Mouse (Mus musculus) cerebellum, postnatal 14 days (tissue): Measurements from ENCODE around the gene B430305J03Rik.
A peak's percentile ranks its signal among the peaks of the same experiment; 100 is the strongest.

Experiments
- DNase-seq, 2 experiments: peaks; one replicate each; pipeline ENCODE4 v3.0.0; 2021; ENCODE audit warnings: mixed read lengths in 2 of 2

The B430305J03Rik gene

DNA sequence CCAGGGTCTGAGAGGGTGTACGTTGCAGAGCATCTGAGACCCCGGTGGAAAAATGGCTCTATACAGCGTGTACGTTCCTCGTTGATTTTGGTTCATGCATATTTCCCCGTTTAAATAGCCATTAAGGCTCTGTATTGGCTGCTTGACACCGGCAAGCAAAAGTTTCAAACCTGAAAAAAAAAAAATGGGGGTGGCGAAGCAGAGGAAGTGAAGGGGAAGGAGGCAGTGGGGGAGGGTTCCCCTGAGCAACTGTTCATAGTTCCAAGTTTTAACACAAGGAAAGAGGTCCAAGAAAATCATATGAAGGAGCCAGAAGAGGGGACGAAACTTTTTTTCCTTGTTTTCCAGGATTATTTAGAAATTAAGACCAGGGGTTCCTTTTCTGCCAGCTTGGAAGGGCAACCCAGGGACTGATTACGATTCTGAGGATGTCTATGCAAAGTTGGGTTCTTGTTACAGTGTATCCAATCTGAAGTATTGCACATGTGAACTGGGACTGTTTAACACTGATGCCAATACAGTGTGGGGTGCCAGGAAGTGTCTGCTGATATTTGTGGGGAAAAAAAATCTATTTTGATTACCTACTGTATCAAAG is at the start of gene B430305J03Rik:
TSS of gene B430305J03Rik (minus strand) at position 173 of the 595 bp plus-strand sequence.
- DNase-seq: peak in 1 of 2 experiments; percentile 5

DNA sequence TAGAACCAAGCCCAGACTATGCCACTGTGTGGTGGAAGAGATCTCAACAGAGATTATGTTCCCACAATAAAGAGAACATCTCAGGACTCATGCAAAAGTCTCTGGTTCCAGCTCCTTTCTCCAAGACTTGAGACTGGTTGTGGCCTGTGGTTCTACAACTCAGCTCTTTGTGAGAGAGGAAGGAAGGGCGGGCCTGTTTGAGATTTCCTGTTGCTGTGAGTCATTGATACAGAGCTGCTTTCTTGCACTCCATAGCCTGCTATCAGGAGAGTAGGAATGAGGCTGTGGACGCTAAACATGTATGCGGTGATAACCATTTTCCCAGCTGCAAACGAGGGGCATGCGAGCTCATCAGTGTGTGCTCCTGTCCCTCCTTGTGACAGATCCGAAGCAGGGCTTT is 43.9 kb upstream of the B430305J03Rik start:
- no peak for DNase-seq

DNA sequence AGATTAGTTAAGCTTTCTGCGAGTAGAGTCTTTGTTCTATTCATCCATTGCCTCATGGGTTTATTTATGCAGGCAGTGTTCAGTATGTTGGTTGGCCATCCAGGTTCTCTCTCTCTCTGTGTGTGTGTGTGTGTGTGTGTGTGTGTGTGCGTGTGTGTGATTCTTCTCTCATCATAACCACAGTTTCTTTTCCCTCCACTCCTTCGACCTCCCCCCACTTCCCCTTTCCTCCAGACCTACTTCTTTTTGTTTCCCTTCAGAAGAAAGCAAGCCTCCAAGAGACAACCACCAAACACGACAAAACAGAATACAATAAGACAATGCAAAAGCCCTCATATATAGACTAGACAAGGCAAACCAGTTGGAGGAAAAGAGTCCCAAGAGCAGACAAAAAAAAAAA is 41.2 kb upstream of the B430305J03Rik start:
- DNase-seq: no peak

DNA sequence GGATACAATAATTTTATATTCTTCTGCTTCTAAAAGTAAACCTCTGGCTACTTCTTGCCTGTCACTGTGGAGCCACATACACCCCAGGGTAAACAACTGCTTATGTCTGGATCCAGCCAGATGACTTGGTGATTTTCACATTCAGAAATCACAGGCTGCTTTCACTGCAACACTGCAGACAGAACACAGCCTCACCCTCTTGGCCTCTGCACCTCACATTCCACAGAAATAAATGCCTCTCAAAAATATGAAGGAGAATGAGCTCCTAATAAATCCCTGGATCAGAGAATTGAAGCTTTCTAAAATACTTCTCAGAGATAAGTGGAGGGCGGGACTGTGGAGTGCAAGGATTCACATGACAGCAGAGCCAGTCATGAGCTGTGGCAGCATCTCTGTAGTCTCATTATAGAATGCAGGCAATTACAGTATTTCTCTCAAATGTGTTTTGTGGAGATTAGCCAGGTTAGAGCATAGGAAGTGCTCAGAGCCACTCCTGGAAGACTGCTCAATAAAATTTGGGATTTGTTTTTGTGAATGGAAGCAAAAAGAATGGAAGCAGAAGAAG is 35.2 kb upstream of the B430305J03Rik start:
- no peak for DNase-seq

DNA sequence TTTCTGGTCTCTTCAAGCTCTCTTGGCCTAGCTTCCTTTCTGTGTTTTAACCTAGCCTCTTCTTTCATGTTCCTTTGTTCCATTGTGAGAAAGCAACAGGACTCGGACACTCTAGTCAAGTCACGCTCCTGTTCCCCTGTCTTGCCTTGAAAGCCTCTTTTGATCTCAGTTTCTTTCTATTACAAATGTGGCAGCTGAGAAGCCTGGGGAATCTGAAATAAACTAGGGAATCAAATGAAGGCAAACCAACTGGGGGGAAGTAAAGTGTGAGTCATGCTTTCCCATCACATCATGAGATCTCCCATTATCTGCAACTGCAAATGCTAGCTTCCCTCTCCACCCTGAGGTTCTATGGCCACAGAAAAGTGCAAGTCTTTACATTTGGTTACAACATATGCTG is 31.0 kb upstream of the B430305J03Rik start:
- no peak for DNase-seq

DNA sequence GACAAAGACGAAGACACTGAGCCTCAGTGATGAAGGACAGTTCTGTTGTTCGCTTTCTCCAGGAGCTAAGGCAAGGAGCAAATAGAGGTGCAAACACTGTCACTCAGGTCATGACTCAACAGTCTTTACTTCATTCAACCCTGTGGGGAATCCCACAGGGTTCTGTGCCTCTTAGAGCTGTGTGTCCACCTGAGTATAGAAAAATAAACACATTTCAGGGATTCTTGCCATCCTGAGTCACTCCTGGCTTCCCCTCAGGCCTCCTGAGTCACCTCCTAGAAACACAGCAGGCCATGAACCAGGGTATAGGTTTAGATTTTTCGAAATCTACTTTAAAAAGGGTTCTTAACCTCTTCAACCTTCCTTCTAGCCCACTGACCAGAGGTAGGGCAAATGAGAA is 29.6 kb upstream of the B430305J03Rik start:
- no peak for DNase-seq

DNA sequence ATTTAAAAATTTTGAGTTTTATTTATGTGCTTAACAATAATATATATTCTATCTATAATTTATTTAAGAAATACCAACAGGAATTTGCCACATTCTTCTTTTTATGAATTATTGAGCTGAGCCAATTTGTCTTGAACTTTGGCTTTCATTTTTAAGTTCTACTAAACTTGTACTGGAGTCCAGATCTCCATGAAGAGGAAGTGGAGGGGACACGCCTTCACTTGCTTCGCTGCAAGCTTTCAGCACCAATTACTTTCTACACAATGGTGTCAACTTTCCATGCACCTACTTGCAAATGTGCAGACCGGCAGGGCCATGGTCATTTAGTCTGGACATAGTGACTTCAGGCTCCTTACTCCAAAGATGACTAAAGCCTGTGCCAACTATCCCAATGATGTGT is 27.8 kb upstream of the B430305J03Rik start:
- DNase-seq: no peak

DNA sequence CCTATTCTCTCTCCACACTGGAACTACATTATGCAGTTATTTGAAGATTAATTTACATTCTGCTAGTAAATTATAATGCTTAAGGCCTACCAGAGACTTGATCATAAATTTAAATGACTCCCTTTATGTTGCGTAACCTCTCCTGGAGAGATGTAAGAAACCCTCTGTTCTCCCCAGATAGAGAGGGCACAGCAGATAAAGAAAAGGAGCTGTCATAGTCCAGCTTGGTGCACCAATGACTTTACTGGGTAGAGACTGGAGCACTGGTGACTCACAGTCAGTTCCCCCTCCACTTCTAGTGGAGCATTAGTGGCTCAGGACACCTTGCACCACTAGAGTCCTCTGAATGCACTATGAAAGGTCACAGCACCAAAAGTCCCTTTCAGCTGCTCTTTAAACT is 27.1 kb upstream of the B430305J03Rik start:
- DNase-seq: no peak

DNA sequence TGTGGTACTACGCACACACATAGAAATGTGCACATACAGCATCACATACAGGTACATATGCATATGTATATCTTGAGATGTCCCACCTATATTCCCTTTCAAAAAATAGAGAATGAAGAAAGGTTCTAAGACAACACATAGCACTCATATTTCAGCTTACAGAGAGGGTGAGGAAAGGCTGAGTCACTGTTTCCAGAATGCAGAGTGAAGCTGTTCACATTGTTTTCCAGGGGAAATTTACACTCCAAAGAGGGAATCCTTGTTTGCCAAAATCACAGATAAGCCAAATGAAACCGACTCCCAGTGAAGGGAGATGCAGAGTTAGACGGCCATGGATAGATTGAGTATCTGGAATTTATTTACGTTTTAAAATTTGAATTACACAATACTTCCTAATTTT is 25.8 kb upstream of the B430305J03Rik start:
- no peak for DNase-seq

DNA sequence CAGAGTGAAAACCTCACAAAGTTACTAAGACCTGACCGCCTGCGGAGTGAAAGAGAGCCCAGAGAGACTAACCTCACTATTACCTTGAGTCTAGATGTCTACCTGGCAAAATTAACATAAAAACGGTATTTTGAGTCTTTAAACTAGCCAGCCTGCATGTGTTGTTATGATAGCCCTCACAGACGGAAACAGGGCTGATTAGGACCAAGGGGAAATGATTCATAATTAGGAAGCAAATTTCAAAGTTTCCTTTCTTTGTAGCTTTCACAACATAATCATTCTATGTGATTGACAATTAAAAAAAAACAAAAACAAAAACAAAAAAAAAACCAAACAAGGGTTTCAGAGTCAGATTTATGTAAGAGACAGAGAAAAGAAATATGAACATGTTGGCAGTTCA is 20.6 kb upstream of the B430305J03Rik start:
- no peak for DNase-seq

DNA sequence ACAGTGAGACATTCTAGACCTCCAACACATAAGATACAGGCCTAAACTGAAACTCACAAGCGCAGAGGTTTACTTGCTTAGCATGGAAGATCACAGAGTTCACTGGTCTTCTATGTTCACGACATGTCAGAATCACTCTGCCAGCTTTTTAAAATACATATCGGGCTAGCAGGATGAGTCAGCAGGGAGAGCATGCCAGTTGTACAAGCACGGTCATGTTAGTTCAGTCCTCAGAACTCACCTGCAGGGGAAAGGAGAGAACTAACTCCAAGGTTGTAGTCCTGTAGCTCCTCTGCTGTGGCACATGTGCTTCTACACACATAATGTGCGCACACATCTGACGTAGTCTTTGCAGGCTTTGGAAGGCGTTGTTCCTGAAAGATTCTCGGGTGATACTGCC is 10.2 kb upstream of the B430305J03Rik start:
- DNase-seq: no peak

DNA sequence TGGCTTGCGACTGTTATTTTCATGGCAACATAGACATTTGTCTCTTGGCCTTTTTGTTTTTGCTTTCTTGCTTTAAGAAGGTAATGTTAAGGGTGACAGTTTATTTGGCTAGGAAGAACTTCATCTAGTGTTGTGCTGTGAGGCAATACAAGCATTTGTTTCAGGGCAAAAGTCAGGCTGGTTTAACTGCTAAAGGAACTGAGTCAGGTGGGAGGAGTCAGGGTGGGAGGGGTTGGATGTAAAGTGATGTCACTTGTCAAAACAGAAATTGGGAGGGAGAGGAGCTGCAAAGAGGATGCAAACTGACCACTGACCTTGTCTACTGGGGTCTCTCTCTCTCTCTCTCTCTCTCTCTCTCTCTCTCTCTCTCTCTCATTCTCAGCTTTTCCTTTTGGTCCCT is 2.7 kb upstream of the B430305J03Rik start:
- no peak for DNase-seq

DNA sequence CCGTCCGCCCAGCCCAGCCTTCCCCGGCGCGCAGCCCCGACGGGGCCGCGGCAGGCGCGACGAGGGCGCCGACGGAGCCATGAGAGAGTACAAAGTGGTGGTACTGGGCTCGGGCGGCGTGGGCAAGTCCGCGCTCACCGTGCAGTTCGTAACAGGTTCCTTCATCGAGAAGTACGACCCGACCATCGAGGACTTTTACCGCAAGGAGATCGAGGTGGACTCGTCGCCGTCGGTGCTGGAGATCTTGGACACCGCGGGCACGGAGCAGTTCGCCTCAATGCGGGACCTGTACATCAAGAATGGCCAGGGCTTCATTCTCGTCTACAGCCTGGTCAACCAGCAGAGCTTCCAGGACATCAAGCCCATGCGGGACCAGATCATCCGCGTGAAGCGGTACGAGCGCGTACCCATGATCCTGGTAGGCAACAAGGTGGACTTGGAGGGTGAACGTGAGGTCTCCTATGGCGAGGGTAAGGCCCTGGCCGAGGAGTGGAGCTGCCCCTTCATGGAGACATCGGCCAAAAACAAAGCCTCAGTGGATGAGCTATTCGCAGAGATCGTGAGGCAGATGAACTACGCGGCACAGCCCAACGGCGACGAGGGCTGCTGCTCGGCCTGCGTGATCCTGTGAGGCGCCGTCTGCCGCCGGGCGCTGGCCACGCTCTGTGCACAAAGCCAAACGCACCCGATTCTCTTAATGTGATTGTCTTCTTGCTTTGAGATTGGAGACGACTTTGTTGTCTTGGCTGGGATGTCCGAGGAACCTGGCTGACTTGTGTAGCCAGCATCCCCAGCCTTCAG is 573 bp downstream of the B430305J03Rik start:
- peak; percentile 63 to 68 for DNase-seq

DNA sequence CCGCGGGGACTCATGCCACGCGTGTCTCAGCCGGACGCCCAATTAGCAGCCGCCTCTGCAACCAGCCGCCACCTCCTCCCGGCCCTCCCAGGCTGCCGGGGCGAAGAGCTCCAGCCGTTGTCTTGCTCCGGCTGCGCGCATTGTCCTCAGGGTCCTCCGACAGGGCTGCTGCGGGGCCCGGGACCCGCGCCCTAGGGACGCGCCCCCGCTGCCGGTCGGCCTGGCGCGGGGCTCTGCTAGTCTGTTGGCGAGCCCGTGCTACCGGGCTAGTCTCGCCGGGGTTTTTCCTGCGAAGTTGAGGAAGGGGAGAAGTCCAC is 1.1 kb downstream of the B430305J03Rik start:
- no peak for DNase-seq

DNA sequence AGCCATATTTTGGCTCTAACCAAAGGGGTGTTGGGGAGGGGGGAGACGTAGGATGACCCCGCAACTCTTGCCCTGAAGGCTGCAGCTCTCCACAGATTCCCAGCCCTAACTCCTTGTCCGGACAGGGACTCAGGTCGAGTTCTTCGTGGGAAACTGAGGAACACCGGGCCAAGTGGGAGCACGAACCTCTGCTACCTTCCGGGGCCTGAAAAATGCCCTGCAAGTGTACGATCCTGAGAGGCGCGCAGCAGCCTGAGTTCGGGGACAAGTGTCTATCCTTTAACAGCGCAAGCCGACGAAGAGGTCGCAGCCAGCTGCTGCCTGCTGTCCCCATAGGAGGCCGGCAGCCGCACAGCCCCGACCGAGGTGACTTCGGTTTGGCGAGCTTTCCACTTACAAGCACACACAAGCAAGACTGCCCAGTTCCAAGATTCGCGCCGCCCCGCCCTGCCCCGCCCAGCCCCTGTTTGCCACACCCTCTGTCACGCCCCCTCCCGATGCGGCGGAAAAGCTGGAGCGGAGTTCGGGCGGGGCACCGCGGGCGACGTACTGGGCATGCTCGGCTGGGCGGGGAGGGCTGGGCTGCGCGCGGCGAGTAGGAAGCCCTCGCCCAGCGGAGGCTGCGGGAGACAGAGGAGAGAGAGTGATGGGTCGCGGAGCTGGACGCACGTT is 1.6 kb downstream of the B430305J03Rik start:
- DNase-seq: peak; percentile 97 to 98

DNA sequence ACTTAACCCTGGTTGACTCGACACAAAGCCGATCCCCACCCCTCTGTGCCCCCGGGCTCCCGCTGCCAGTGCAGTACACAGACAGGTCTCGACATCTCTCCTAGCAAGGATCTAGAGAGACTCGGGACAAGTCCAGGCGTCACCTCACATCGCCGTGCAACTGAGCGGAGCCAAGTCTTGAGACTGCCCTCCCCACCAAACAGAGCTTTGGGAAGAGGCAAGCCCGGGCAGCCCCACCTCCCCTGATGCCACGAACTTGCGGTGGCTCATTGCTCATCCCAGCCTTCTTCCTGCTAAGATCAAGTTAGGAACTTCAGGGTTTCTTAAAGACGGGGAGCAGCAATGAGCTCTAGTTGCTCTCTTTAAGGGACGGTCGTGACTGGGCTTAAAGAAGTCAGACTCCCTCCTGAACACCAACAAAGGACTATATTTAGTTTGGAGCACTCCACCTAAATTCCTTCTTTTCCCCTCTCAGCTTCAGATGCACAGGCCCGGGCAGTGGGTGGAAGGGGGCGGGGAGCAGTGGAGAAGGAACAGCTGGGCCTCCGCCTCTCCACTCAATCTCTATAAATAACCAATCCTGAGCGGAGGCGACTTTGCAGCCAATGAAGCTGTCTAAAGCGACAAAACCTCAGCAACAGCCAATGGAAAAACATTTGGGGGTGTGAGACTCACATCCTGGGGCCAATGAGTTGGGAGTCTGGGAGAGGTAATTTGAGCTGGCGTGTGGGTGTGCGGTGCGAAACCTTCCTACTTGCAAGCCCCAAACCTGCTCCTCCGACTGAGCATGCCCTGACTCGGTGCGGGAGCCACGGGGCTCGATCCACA is 2.4 kb downstream of the B430305J03Rik start:
- peak; percentile 87 for DNase-seq

DNA sequence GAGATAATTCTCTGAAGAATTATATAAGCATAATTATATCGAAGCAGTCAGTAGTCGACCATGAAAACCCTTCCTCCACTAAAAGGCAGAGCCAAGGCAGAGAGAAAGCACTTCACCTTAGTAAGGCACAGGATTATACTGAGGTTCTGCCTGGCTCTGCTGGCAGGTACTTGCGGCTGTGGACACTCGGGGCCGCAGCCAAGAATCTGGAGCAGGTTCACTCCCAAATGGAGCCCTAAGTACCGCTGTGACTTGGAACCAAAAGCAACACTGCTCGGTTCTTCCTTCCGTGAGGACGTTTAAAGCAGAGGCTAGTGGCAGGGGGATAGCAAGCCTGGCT is 3.0 kb downstream of the B430305J03Rik start:
- peak in 1 of 2 experiments; percentile 58 for DNase-seq

DNA sequence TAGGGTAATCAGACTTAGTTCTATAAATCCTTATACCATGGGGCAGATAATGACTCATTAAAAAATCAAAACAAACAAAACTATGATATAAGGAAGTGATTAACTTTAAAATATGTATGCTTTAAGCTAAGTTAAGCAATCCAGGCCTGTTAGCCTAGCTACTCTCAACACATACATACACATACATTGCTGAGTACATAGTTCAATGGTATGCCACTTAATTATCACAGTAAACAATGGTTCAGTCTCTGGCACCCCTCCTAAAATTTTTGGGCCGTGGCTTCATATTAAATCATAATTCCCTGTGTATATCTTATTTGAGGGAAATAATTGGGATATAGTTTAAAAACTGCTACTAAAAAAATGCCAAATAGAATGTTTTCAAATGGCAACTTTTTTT is 4.4 kb downstream of the B430305J03Rik start, which contains the start of gene Rap2b:
TSS of gene Rap2b (plus strand) at position 301 of the 400 bp plus-strand sequence.
- no peak for DNase-seq

DNA sequence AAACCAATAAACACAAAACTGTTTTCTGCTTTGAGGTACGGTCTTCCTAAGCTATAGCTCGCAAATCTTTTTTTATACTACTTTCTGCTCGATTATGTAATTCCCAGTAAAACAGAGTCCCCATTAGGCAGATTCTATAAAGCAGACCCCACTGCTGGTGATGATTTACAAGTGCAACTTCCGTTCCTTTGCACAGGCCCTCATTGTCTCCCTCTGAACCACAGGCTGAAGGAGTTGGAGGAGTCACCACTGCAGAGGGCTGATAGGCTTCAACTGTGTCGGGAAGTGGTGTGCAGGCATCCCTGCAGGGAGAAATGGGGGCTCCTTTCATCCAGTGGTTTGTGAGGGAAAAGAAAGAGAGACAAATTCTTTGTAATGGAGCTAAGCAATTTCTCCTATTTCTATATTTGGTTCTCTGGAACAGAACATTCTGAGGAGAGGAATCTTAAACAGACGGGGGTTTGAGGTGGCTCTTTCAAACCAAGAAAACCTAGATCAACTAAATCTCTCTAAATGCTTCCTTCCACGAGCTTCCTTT is 6.9 kb downstream of the B430305J03Rik start:
- DNase-seq: no peak

DNA sequence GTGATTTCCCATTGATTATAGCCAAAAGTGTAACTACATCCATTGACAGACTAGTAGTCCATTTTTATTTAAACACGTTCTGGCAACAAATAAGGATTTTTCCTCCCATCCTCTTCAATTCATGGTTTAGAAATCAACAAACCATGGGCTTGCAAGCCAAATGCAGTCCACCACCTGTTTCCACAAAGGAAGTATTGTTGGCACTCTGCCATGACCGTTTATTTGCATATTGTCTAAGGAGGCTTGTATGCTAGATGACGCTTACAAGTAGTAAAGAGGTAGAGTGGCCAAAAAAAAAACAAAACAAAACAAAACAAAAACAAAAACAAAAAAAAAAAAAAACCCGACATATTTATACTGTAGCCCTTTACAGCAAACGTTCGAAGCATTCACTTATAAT is 7.6 kb downstream of the B430305J03Rik start:
- peak; percentile 22 to 33 for DNase-seq

DNA sequence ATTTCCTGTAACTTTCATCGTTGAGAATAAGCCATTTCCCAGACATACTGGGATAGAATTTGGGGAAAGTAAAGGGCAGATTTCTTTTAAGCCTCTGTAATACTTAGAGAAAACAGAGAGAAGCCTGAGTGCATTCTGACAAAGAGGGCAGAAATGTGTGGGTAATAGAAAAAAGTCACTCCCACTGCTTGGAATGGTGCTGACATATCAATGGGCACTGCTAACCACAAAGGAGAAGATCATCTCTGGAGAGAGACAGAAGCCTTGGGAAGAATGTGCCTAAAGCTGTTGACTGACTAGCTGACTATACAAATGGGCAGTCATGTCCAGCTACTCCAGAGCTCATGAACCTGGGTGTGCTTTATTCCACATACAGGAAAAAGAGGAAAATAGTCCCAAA is 10.3 kb downstream of the B430305J03Rik start:
- DNase-seq: no peak

DNA sequence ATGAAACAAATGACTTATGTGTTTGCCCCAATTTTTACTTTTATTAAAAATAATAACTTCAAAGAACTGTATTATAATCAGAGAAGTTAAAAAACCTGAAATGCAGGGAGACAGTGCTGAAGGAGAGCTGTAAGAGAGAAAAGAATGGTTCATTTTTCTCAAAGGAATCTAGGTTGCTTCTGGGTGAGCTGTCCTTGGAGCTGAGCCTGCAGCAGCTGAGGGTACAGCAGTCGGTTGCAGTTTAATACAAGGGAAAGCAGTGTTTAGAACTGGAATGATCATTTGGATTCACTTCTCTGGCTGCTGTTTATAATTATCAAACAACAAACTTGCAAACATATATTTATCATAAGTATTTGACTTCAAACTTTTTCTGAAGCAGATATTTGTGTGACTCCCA is 16.3 kb downstream of the B430305J03Rik start:
- no peak for DNase-seq
